Mouse (Mus musculus) heart, adult 8-10 months (tissue): ENCODE measurements at regions not wholly inside any gene's neighbourhood (a gene's known extent, or its start where the extent isn't known, plus 50 kb on each side); places are given as distances from the start of the nearest gene placed in this dataset.
"Not testable (repeated sequence)": the region's sequence is repeated elsewhere in the genome, so short reads cannot be mapped to it uniquely, and the experiment has no call there.

Experiments
- DNase-seq: peaks from one replicate; pipeline ENCODE4 v3.0.0; 2022; ENCODE audit warnings: low spot score

- no peak for DNase-seq
These were observed 128.4 kb upstream of the Slc38a2 start for GRCm38 (mm10) chr15:96827931-96828330.

DNA sequence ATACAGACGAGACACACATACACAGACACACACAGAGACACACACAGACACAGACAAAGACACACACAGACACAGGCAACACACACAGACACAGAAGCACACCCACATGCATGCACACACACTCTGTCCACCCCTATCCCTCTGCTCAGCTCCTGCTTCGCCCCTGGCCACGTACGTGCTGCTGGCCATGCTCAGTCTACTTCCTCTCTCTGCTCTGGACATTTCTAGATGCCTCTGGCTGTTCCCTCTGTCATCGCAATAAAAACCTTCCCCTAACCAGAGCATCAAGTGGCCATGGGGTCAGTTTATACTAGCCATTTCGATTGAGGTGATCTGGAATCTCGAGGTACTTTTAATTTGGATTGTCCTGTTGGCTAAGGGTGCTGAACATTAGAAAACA lies 118.9 kb upstream of the Slc38a2 start:
- no peak for DNase-seq

- no peak for DNase-seq
These were observed 118.1 kb upstream of the Slc38a2 start for GRCm38 (mm10) chr15:96817626-96818025.

GRCm38 (mm10) chr15:96816997-96817570 lies 117.6 kb upstream of the Slc38a2 start:
- DNase-seq = peak; percentile 44

DNA sequence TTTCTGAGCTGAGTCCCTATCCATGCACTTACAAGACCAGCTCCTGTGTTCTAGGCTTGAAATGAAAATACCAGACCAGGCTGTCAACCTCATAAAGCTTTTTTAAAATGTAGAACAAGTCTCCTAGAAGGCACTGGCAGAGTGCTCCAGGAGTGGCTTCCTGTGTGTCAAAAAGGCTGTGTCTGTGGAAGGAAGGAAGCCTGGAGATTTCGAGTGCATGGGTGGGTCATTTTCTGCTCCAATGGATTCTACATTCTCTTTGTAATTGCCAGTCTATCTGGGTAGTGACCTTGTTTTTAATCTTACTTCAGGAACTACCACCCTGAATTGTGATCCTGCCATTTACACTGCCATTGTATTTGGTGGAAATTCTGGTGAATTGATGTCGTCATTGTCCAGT lies 113.9 kb upstream of the Slc38a2 start:
- DNase-seq = peak; percentile 54

- DNase-seq = no peak
These were observed 103.2 kb upstream of the Slc38a2 start for GRCm38 (mm10) chr15:96802729-96803053.

GRCm38 (mm10) chr15:96802034-96802728 lies 102.7 kb upstream of the Slc38a2 start:
- no peak for DNase-seq

GRCm38 (mm10) chr15:96799228-96799627 lies 99.7 kb upstream of the Slc38a2 start:
- no peak for DNase-seq

DNA sequence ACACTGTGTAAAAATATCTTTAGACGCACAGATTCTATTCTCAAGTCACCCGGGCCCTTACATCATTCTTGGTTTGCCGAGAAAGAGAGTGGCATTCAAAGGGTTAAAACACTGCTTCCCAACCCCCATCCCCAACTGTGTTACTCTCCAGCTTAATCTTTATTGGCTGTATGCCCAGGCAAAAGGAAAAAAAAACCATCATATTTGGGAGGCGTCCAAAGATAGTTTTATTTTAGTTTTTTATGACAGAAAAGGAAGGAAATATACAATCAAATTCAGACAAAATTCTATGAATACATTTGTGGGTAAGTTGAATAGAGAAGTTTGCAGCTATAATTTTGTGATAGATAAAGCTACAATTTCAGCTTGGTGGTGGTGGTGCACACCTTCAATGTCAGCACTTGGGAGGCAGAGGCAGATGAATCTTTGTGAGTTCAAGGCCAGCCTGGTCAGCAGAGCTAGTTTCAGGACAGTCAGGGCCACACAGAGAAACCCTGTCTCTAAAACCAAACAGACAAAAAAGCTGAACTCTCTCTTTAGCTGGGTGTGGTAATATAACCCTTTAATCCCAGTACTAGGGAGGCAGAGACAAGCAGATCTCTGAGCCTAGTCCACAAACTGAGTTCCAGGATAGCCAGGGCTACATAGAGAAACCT lies 98.2 kb upstream of the Slc38a2 start:
- peak; percentile 74 for DNase-seq

GRCm38 (mm10) chr15:96794177-96794719 lies 94.7 kb upstream of the Slc38a2 start:
- no peak for DNase-seq

DNA sequence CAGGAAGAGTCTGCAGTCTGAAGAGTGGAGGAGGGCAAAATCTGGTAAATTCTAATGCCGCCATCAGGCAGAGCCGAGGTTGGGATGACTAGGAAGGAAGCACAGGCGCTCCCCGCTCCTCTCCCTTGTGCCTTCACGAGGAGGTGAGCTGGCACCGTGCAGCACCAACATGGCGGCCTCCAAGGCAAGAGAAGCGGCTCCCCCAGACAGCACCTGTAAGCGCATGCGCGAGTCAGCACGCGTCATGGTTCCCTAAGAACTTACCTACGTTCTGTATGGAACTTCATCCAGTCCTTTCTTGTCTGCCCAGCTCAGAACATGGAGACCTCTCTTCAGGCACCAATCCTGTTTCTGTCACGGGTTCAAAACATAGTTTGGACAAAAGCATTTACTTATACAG lies 93.7 kb upstream of the Slc38a2 start:
- no peak for DNase-seq

DNA sequence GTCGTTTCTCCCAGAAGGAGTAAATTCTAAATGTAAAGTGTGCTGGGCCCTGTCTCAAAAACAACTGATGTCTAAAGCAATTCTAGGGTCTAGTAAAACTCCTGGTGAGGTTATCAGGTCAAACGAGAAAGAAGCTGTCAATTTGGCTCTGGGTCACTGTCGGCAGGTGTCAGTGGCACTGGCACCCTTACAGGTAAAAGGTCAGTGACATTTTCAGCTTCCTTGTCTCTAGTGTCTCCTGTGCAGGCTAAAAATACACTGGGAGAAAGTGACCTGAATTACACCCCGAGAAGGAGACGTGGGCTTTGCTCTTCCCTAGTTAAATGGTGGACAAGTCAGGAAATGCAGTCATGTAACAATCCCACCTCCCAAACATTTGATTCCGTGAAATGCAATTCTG lies 91.8 kb upstream of the Slc38a2 start:
- DNase-seq = no peak

DNA sequence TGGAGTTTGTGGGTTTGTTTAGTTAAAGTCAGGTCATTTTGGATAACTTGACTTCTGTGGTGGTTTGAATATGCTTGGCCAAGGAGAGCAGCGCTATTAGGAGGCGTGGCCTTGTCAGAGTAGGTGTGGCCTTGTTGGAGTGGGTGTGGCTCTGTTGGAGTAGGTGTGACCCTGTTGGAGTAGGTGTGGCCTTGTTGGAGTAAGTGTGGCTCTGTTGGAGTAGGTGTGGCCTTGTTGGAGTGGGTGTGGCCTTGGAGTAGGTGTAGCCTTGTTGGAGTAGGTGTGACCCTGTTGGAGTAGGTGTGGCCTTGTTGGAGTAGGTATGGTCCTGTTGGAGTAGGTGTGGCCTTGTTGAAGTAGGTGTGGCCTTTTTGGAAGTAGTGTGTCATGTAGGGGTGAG lies 88.4 kb upstream of the Slc38a2 start:
- not testable (repeated sequence) for DNase-seq

GRCm38 (mm10) chr15:96784578-96784977 lies 85.0 kb upstream of the Slc38a2 start:
- DNase-seq = no peak

DNA sequence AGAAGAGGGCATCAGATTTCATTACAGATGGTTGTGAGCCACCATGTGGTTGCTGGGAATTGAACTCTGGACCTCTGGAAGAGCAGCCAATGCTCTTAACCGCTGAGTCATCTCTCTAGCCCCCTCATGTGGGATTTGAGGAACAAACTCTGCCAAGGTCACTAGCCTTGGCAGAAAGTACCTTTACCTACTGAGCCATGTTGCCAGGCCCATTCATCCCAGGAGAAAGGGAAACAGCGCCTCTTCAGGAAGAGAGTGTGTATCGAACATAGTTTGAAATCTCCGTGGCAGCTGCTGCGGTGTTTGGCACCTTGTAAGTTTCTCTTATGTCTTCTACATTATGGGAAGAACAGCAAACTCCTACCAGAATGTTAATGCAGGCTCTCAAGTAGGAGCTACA lies 82.0 kb upstream of the Slc38a2 start:
- DNase-seq = no peak

DNA sequence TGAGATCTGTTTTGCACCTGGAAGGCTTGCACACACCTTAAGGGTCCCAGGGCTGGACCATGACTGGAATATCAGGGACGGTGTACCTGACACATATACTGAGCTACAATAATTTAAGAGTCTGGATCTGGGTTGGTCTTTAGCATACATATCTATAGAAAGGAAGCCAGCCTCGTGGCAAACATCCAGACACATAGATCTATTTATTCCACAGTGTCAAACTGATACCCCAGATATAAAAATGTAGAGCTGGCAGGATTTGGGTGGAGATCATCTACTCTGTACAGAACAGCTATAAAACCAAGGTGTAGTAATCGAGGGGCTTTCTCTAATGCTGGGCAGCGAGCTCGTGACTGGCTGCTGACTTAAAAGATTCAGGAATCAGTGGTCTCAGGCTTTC lies 81.1 kb upstream of the Slc38a2 start:
- no peak for DNase-seq

DNA sequence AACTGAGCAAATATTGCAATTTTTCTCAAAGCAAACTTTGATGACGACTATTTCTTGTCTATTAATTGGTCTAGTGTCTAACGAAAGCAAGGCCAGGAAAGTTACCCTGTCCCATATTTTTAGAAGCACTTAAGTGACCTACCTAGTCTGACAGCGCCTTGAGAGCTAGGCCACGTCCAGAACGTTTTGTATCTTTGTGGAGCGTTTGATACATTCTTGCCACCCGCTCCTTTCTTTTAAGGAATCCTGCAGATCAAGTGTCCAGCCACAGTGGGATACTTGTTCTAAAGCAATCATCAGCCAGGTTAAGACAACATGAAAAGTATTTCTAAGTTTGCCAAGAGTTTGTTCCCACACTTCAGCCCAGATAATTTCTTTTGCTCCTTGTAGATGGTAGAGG lies 79.8 kb upstream of the Slc38a2 start:
- no peak for DNase-seq

DNA sequence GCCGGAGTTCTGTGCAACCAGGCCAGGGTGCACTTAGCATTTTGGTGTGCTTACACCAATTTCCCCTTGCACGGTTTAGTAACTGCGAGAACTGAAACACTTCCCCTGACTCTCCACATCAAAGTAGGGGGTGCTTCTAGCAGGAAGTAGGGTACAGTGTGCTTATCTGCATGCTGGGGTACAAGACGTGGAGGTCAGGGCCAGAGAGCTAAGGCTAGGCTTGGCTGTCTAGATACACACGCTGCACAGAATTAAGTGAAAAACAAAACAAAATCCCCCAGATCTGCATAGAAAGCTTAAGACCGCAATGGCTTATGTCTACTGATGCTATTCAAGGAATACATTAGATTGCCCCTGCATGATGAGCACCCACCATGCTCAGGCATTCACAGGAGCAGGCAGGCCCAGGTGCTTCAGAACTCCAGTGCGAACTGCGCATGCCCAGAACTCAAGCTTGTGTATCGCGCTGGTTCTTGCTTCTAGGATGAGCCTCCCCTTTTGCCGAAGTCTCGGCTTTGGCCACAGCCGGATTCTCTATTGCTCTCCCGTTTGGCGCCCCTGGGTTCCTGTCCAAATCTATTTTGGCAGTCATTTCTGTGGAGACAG lies 78.9 kb upstream of the Slc38a2 start:
- peak; percentile 35 for DNase-seq

GRCm38 (mm10) chr15:96776476-96777075 lies 77.0 kb upstream of the Slc38a2 start:
- DNase-seq = no peak

- no peak for DNase-seq
These were observed 75.6 kb upstream of the Slc38a2 start for GRCm38 (mm10) chr15:96775129-96775528.

GRCm38 (mm10) chr15:96774664-96775063 lies 75.1 kb upstream of the Slc38a2 start:
- DNase-seq = no peak

DNA sequence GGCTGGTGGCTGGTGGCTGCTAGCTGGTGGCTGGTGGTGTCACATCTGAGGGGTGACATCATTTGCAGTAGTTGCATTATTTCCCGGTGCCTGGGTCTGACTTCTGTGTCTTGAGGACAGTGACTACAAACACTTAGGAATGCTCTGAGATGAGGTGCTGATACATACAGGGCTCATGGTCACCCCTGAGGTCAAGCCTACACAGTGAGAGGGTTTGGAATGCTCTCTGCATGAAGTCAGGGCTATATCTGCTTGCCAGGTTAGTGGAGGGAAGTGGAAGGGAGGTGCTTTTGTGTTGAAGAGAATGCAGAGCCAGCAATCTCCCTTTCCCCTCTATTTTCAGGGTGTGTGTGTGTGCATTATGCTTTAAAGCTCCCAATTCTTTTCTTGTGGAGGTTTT lies 74.1 kb upstream of the Slc38a2 start:
- DNase-seq = no peak
